18 mouse cellular contexts compared by ENCODE assay signal in the genomic region with DNA sequence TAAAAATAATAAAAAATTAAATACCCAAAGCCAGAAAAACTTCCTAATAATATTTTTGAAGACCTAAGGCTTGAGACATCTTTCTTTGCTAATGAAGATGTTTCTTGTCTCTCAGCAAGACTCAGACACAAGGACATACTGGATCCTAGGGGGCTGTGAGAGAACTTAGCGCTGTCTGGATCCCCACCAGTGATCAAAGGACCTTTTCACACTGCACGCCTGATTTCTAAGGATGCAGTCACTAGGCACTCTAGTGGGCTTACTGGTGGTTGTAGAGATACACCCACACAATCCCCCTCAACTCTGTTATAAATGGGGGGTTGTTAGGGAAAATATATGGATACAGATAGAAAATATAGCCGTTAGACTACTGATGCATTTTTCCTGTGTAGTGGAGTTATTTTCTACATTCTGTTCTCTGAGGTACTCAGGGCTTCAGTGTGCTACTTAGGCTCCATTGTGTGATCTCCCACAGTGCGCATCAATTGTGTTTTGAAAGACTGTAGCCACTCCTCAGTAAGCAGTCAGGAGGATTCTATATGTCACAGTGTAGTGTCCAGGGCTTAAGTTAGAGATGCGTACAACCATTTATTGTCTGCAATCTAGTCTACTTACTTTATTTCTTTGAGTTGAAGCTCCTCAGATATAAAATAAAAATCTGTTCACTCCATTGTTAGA.
"Had no signal": no experiment of that assay in that cellular context is flagged by ENCODE, and none has a peak within 500 bp of the region (broad histone marks: within the 10 kb centered on the region; RNA-seq: fewer than 3 reads in every experiment).

No protein-coding gene starts in this region.

- H3K36me3 ChIP-seq: liver, embryonic 13.5 days; liver, embryonic 15.5 days; neural tube, embryonic 13.5 days; neural tube, embryonic 15.5 days had no signal

- H3K4me2 ChIP-seq: liver, embryonic 11.5 days; liver, embryonic 13.5 days; liver, embryonic 15.5 days; lung, embryonic 14.5 days; neural tube, embryonic 13.5 days; neural tube, embryonic 15.5 days had no signal

- H3K9ac ChIP-seq: liver, embryonic 13.5 days; liver, embryonic 15.5 days; liver, postnatal 0 days; lung, embryonic 14.5 days; neural tube, embryonic 13.5 days; neural tube, embryonic 15.5 days had no signal

- H3K4me3 ChIP-seq: liver, embryonic 13.5 days; liver, embryonic 15.5 days; myocyte; neural tube, embryonic 13.5 days; neural tube, embryonic 15.5 days had no signal

- ATAC-seq: liver, postnatal 0 days had no signal

- H3K4me1 ChIP-seq: liver, embryonic 13.5 days; liver, embryonic 15.5 days; neural tube, embryonic 15.5 days had no signal

- DNase-seq: liver, embryonic 13.5 days; liver, postnatal 0 days; lung, embryonic 14.5 days; lung, postnatal 10 days; lung, postnatal 4 days; retina, postnatal 1 day; right cerebral cortex, adult 18-20 months; right cerebral cortex, postnatal 25 days; right cerebral cortex, postnatal 4 days; spleen, adult 18-20 months; thymus, adult 18-20 months; thymus, postnatal 14 days; thymus, postnatal 36 days had no signal

- H3K9me3 ChIP-seq: liver, embryonic 13.5 days; liver, embryonic 15.5 days; neural tube, embryonic 13.5 days; neural tube, embryonic 15.5 days had no signal

- H3K27me3 ChIP-seq: liver, embryonic 13.5 days; liver, embryonic 15.5 days; neural tube, embryonic 13.5 days; neural tube, embryonic 15.5 days had no signal

- H3K27ac ChIP-seq: liver, embryonic 13.5 days; liver, embryonic 15.5 days; neural tube, embryonic 13.5 days; neural tube, embryonic 15.5 days had no signal
